Comparison of ENCODE assay signal across 10 mouse cellular contexts in the genomic region with DNA sequence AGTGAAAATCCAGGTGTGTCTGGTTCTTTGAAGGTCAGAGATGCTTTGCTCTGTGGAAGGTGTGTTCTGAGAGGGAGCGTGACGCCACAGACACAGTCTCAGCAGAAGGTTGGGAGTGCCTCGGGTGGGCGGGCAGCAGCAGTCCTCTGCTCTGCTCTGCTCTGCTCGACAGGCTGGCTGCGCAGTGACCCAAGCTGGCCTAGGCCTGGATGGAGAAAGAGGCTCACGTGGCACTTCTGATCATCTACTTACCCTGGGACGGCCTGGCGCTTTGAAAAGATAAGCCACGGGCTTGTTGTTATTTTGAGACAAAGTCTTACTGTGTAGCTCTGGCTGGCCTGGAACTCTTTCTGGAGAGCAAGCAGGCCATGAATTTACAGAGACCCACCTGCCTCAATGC. TPM values are rescaled to one million over a fixed set of nuclear protein-coding genes. Genes with fewer than 3 reads are reported as not detected.
A peak's percentile ranks its signal among the peaks of the same experiment; 100 is the strongest.
DNase-seq lines count a peak whose midpoint lies in the region; ATAC-seq and TF ChIP-seq lines count a peak whose summit lies in the region.
"Had no signal": no experiment of that assay in that cellular context is flagged by ENCODE, and none has a peak within 500 bp of the region (broad histone marks: within the 10 kb centered on the region; RNA-seq: fewer than 3 reads in every experiment).

No protein-coding gene starts in this region.

- no peak for TF ChIP-seq EP300 in liver, postnatal 0 days (IDR thresholded peaks at IDR 0.05; ENCODE audit: low read depth)

- WGBS in forebrain, embryonic 15.5 days, result 58% methylated on average over 10 of the region's 10 CpGs
- 75% methylated on average over 10 of the region's 10 CpGs for WGBS in forebrain, embryonic 11.5 days
- 55% methylated on average over 10 of the region's 10 CpGs for WGBS in liver, embryonic 13.5 days (ENCODE audit: insufficient replicate concordance)
- 65% methylated on average over 10 of the region's 10 CpGs for WGBS in liver, postnatal 0 days (ENCODE audit: insufficient replicate concordance)
- WGBS in heart, embryonic 11.5 days (ENCODE audit: insufficient replicate concordance), result 28% methylated on average over 10 of the region's 10 CpGs
- WGBS in small intestine, adult 2 months, result 37% methylated on average over 10 of the region's 10 CpGs

- no peak for TF ChIP-seq POLR2A in small intestine, adult 2 months (IDR thresholded peaks at IDR 0.05; ENCODE audit: low read depth, low read length)

- DNase-seq in forebrain, embryonic 11.5 days (ENCODE audit: low spot score), result no peak
- no peak for DNase-seq in liver, embryonic 13.5 days
- no peak for DNase-seq in liver, postnatal 0 days
- DNase-seq in urinary bladder, postnatal 14 days (ENCODE audit: low spot score), result no peak
- DNase-seq in cerebellum, adult 9-10 months, result no peak

- no peaks in the 10 kb centered on the region for H3K9me3 ChIP-seq in forebrain, embryonic 15.5 days
- H3K9me3 ChIP-seq in forebrain, embryonic 11.5 days (ENCODE audit: control insufficient read depth, low read length), result no peaks in the 10 kb centered on the region
- H3K9me3 ChIP-seq in liver, embryonic 13.5 days (replicated peaks), result no peaks in the 10 kb centered on the region
- H3K9me3 ChIP-seq in liver, postnatal 0 days (ENCODE audit: low read length), result no peaks in the 10 kb centered on the region
- no peaks in the 10 kb centered on the region for H3K9me3 ChIP-seq in heart, embryonic 11.5 days (replicated peaks; ENCODE audit: control insufficient read depth, low read length)

- H3K27ac ChIP-seq in forebrain, embryonic 15.5 days (replicated peaks), result peak overlapping the region; percentile 85
- no peak overlapping the region for H3K27ac ChIP-seq in forebrain, embryonic 11.5 days (ENCODE audit: low read depth, low read length)
- H3K27ac ChIP-seq in liver, embryonic 13.5 days, result peak overlapping the region; percentile 61
- H3K27ac ChIP-seq in liver, postnatal 0 days (ENCODE audit: low read depth), result no peak overlapping the region
- no peak overlapping the region for H3K27ac ChIP-seq in heart, embryonic 11.5 days (ENCODE audit: low read depth, low read length)
- H3K27ac ChIP-seq in small intestine, adult 2 months (ENCODE audit: insufficient read depth, low read depth, low read length), result peak overlapping the region; percentile 21; the same call in 1 of the 2 replicates

- H3K36me3 ChIP-seq in forebrain, embryonic 15.5 days, result no peaks in the 10 kb centered on the region
- no peaks in the 10 kb centered on the region for H3K36me3 ChIP-seq in forebrain, embryonic 11.5 days (ENCODE audit: control insufficient read depth, insufficient read depth, low read length)
- no peaks in the 10 kb centered on the region for H3K36me3 ChIP-seq in liver, embryonic 13.5 days
- no peaks in the 10 kb centered on the region for H3K36me3 ChIP-seq in liver, postnatal 0 days (replicated peaks; ENCODE audit: insufficient read depth, low read length)
- H3K36me3 ChIP-seq in heart, embryonic 11.5 days (ENCODE audit: control insufficient read depth, insufficient read depth, low read length), result no peaks in the 10 kb centered on the region
- no peaks in the 10 kb centered on the region for H3K36me3 ChIP-seq in small intestine, adult 2 months (ENCODE audit: control insufficient read depth, insufficient read depth, low read length)

- H3K4me1 ChIP-seq in forebrain, embryonic 15.5 days, result peaks cover 28% of the 10 kb centered on the region
- peaks cover 2% of the 10 kb centered on the region; the same call in 1 of the 2 replicates for H3K4me1 ChIP-seq in forebrain, embryonic 11.5 days (replicated peaks; ENCODE audit: control insufficient read depth, insufficient read depth, low read length)
- peaks cover 64% of the 10 kb centered on the region for H3K4me1 ChIP-seq in liver, embryonic 13.5 days (replicated peaks)
- H3K4me1 ChIP-seq in liver, postnatal 0 days (ENCODE audit: insufficient read depth), result peaks cover 34% of the 10 kb centered on the region
- H3K4me1 ChIP-seq in heart, embryonic 11.5 days (ENCODE audit: control insufficient read depth, insufficient read depth, low read length), result peaks cover 10% of the 10 kb centered on the region
- H3K4me1 ChIP-seq in small intestine, adult 2 months (ENCODE audit: control insufficient read depth, insufficient read depth, insufficient read length, low read length), result peaks cover 46% of the 10 kb centered on the region

- no peak overlapping the region for H3K9ac ChIP-seq in forebrain, embryonic 15.5 days (replicated peaks)
- no peak overlapping the region for H3K9ac ChIP-seq in forebrain, embryonic 11.5 days (ENCODE audit: low read length)
- H3K9ac ChIP-seq in liver, embryonic 13.5 days, result no peak overlapping the region
- no peak overlapping the region for H3K9ac ChIP-seq in liver, postnatal 0 days (replicated peaks)
- H3K9ac ChIP-seq in heart, embryonic 11.5 days (ENCODE audit: low read depth, low read length), result no peak overlapping the region

- TF ChIP-seq CTCF in liver, postnatal 0 days (IDR thresholded peaks at IDR 0.05; ENCODE audit: low read depth), result no peak
- TF ChIP-seq CTCF in small intestine, adult 2 months (IDR thresholded peaks at IDR 0.05; ENCODE audit: extremely low read depth, insufficient read length, insufficient replicate concordance, low read depth, low read length), result no peak

- no peaks in the 10 kb centered on the region for H3K27me3 ChIP-seq in forebrain, embryonic 15.5 days
- no peaks in the 10 kb centered on the region for H3K27me3 ChIP-seq in forebrain, embryonic 11.5 days (ENCODE audit: control insufficient read depth, insufficient read depth, low read length)
- H3K27me3 ChIP-seq in liver, embryonic 13.5 days, result no peaks in the 10 kb centered on the region
- H3K27me3 ChIP-seq in liver, postnatal 0 days (ENCODE audit: insufficient read depth, low read length), result no peaks in the 10 kb centered on the region
- H3K27me3 ChIP-seq in heart, embryonic 11.5 days (ENCODE audit: control insufficient read depth, insufficient read depth, low read length), result no peaks in the 10 kb centered on the region
- H3K27me3 ChIP-seq in small intestine, adult 2 months (ENCODE audit: control insufficient read depth, insufficient read depth, low read length), result no peaks in the 10 kb centered on the region

- no peak overlapping the region for H3K4me2 ChIP-seq in forebrain, embryonic 15.5 days (replicated peaks)
- H3K4me2 ChIP-seq in forebrain, embryonic 11.5 days (ENCODE audit: low read depth, low read length, severe bottlenecking), result no peak overlapping the region
- no peak overlapping the region for H3K4me2 ChIP-seq in liver, embryonic 13.5 days
- H3K4me2 ChIP-seq in liver, postnatal 0 days (ENCODE audit: low read depth, low read length), result no peak overlapping the region
- H3K4me2 ChIP-seq in heart, embryonic 11.5 days, result no peak overlapping the region

- no peak overlapping the region for H3K4me3 ChIP-seq in forebrain, embryonic 15.5 days
- H3K4me3 ChIP-seq in forebrain, embryonic 11.5 days (ENCODE audit: low read depth, low read length), result no peak overlapping the region
- no peak overlapping the region for H3K4me3 ChIP-seq in liver, embryonic 13.5 days (replicated peaks)
- H3K4me3 ChIP-seq in liver, postnatal 0 days (ENCODE audit: low read depth, low read length), result no peak overlapping the region
- no peak overlapping the region for H3K4me3 ChIP-seq in heart, embryonic 11.5 days (ENCODE audit: low read depth, low read length)
- no peak overlapping the region for H3K4me3 ChIP-seq in small intestine, adult 2 months (ENCODE audit: low read depth, low read length)

- ATAC-seq in forebrain, embryonic 15.5 days (replicated peaks), result no peak
- no peak for ATAC-seq in forebrain, embryonic 11.5 days (replicated peaks; ENCODE audit: low FRiP score)
- ATAC-seq in liver, embryonic 13.5 days (ENCODE audit: low read depth), result no peak
- no peak for ATAC-seq in liver, postnatal 0 days
- ATAC-seq in heart, embryonic 11.5 days (replicated peaks; ENCODE audit: insufficient number of reproducible peaks, low FRiP score, low TSS enrichment), result 0 out of 2 replicates have a peak, but pooled peaks have one; percentile 24
- ATAC-seq: hindbrain, embryonic 16.5 days; midbrain, embryonic 16.5 days had no signal

RNA-seq across cellular contexts. Expression of gene Slc16a1, which starts 29.0 kb away (rescaled TPM):
- polyA plus RNA-seq in forebrain, embryonic 15.5 days (2015; fragmentation: Nextera tagmentation; extraction: Ambion mirVana), result 16.1 and 16.4 TPM in 2 replicates
- 45.1 and 45.9 TPM in 2 replicates for polyA plus RNA-seq in forebrain, embryonic 11.5 days (2014; fragmentation: Nextera tagmentation; extraction: Ambion mirVana)
- polyA plus RNA-seq in liver, embryonic 13.5 days (2015; fragmentation: Nextera tagmentation; extraction: Ambion mirVana), result 81.9 and 106 TPM in 2 replicates
- polyA plus RNA-seq in liver, postnatal 0 days (2015; fragmentation: Nextera tagmentation; extraction: Ambion mirVana), result 62.7 and 69.6 TPM in 2 replicates
- 76.4 and 84.3 TPM in 2 replicates for polyA plus RNA-seq in heart, embryonic 11.5 days (2014; fragmentation: Nextera tagmentation; extraction: Ambion mirVana)
- polyA plus RNA-seq in small intestine, adult 2 months (2012; rRNA removed), result 8.3 and 17.1 TPM in 2 replicates

Comparison
In these comparisons a context has a peak if more than half of its experiments do, and no peak if none do; other contexts are left out.
1. H3K27ac ChIP-seq: peak in forebrain, embryonic 15.5 days (single experiment), liver, embryonic 13.5 days (single experiment) and small intestine, adult 2 months (single experiment); none in forebrain, embryonic 11.5 days (single experiment), liver, postnatal 0 days (single experiment) and heart, embryonic 11.5 days (single experiment).